Mouse (Mus musculus) thymus, adult 2 months (tissue): ENCODE data around the gene Rpl3l. TPM values are rescaled to one million over a fixed set of nuclear protein-coding genes. Genes with fewer than 3 reads are reported as not detected.
"Not testable (repeated sequence)": the region's sequence is repeated elsewhere in the genome, so short reads cannot be mapped to it uniquely, and the experiment has no call there.

Experiments
- DNase-seq: peaks from one replicate; pipeline ENCODE4 v3.0.0; 2021
- H3K27ac ChIP-seq: fragments of 200-500 bp; 2 replicates; pipeline ENCODE4 v1.5.1; 2012; ENCODE audit warnings: low read length, control low read depth; ENCODE audit not compliant: control insufficient read depth, insufficient read depth
- H3K27me3 ChIP-seq: fragments of 200-500 bp; 2 replicates; pipeline ENCODE4 v1.6.1; 2012; ENCODE audit warnings: mild to moderate bottlenecking, low read length, moderate library complexity, mixed read lengths; ENCODE audit not compliant: control insufficient read depth, insufficient read depth
- H3K36me3 ChIP-seq: fragments of 200-500 bp; 2 replicates; pipeline ENCODE4 v1.6.1; 2012; ENCODE audit warnings: mild to moderate bottlenecking, low read length, moderate library complexity; ENCODE audit not compliant: control insufficient read depth, insufficient read depth
- H3K4me1 ChIP-seq: fragments of 200-500 bp; replicated peaks from 2 replicates; pipeline ENCODE4 v1.6.1; 2012; ENCODE audit warnings: low read length; ENCODE audit not compliant: control insufficient read depth, insufficient read depth
- H3K4me3 ChIP-seq: fragments of 200-500 bp; 2 replicates; pipeline ENCODE4 v1.5.1; 2012; ENCODE audit warnings: mild to moderate bottlenecking, low read length, control low read depth, moderate library complexity; ENCODE audit not compliant: control insufficient read depth, insufficient read depth
- CTCF ChIP-seq: fragments of 200-500 bp; IDR thresholded peaks from 2 replicates; pipeline ENCODE4 v1.5.1; 2012; ENCODE audit warnings: mild to moderate bottlenecking, control low read depth, low read length, moderate library complexity, borderline replicate concordance; ENCODE audit not compliant: control insufficient read depth, poor library complexity, insufficient read depth; ENCODE audit errors: extremely low read depth
- POLR2A ChIP-seq: fragments of 200-500 bp; IDR thresholded peaks from 2 replicates; pipeline ENCODE4 v1.6.1; 2012; ENCODE audit warnings: mild to moderate bottlenecking, low read length, control low read depth, moderate library complexity; ENCODE audit not compliant: control insufficient read depth, poor library complexity, insufficient read depth; ENCODE audit errors: extremely low read depth
- WGBS: fragments of 180-500 bp; shearing (Covaris S2); methylation state at CpG from one replicate; pipeline ENCODE4 v1.1.7; 2018; 5-methylcytosine and 5-hydroxymethylcytosine counted together
- polyA plus RNA-seq: library from polyadenylated mRNA; depleted of rRNA; stranded (reverse); fragments of >200 nt; gene quantifications from 2 replicates; pipeline ENCODE4 v1.2.3, GENCODE M21; 2012

Gene Rpl3l
- polyA plus RNA-seq, 1 experiment, result 7.2 TPM

- TF ChIP-seq POLR2A (peak; percentile 93), CTCF (no peak)
- under 1% methylated on average over 61 of the region's 61 CpGs for WGBS
- H3K4me1 ChIP-seq, result peaks cover 16% of the 10 kb centered on the region
- H3K36me3 ChIP-seq, result peaks cover 14% of the 10 kb centered on the region
- peak overlapping the region; percentile 88 for H3K4me3 ChIP-seq
- peak; percentile 97 for DNase-seq
- H3K27ac ChIP-seq, result 0 out of 2 replicates have a peak overlapping the region, but pooled peaks have one; percentile 3
- H3K27me3 ChIP-seq, result no peaks in the 10 kb centered on the region
These were observed 8.0 kb upstream of the Rpl3l start for GRCm38 (mm10) chr17:24719494-24720222.

DNA sequence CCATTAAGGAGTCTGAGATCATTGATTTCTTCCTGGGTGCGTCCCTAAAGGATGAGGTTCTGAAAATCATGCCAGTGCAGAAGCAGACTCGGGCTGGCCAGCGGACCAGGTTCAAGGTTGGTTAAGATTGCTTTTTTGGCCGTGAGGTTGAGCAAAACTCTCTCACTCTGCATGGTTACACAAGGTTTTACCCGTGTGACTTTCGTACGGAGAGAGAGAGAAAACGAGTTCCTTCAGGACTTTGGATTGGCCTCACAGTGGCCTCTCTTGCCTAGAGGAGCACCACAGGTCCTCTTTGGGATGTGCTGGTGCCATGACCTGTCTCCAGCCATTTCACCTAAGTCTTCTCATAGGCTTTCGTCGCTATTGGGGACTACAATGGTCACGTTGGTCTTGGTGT lies 7.0 kb upstream of the Rpl3l start:
- Histone ChIP-seq H3K36me3 (peaks cover 14% of the 10 kb centered on the region), H3K4me3 (peak overlapping the region; percentile 73), H3K4me1 (peaks cover 16% of the 10 kb centered on the region)
- not testable (repeated sequence) for H3K27ac ChIP-seq, H3K27me3 ChIP-seq, DNase-seq
- 3% methylated on average over 11 of the region's 11 CpGs for WGBS

DNA sequence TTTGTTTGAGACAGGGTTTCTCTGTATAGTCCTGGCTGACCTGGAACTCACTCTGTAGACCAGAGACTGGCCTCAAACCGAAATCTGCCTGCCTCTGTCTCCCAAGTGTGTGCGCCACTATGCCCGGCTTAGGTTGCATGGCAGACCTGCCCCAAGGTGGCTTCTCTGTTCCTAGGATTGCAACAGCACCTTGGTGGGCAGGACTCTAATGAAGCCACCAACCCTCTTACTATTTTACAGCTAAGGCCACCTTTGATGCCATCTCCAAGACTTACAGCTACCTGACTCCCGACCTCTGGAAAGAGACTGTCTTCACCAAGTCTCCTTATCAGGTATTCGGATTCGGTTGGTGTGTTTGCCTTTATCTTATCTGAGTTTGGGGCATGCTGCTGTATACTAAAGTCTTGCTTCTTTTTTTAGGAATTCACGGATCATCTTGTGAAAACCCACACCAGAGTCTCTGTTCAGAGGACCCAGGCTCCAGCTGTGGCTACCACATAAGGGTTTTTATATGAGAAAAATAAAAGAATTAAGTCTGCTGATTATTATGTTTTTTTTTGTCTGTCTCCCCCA lies 6.2 kb upstream of the Rpl3l start:
- not testable (repeated sequence) for H3K4me3 ChIP-seq, H3K27me3 ChIP-seq, H3K27ac ChIP-seq, DNase-seq
- Histone ChIP-seq H3K4me1 (peaks cover 16% of the 10 kb centered on the region), H3K36me3 (peaks cover 14% of the 10 kb centered on the region)
- 80% methylated on average over 7 of the region's 7 CpGs for WGBS

DNA sequence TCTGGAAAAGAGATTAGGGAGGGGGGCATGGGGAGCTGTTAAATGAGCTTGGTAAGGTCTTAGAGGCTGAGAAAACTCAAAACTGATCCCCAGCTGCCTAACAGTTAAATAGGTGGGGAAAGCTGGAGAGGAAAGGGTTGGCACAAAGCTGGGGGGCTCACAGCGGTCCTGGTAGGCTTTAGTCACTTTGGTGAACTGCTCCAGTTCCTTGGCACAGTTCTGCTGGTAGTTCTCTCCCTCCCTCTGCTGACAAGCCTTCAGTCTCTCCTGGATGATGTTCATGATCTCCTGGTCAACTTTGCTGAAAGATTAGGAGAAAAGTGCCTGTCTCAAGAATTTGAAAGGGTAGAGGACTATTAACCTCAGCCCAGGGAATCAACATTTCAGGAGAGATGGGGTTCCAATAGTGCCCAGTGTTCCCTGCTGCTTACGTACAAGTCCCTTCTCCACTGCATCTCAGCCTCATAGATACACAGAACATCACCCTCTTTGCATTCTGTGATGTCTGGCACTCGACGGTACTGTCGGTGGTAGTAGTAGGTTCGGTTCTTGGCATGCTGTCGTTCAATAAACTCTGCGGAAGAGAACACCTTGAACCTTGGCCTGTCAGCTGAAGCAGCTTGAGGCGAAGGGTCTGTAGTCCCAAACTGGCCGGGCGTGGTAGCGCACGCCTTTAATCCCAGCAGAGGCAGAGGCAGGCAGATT lies 5.2 kb upstream of the Rpl3l start:
- no peak overlapping the region for H3K27ac ChIP-seq
- DNase-seq, result no peak
- 80% methylated on average over 13 of the region's 13 CpGs for WGBS

GRCm38 (mm10) chr17:24723122-24723880 lies 4.3 kb upstream of the Rpl3l start:
- 3% methylated on average over 12 of the region's 12 CpGs for WGBS
- DNase-seq, result no peak
- H3K27ac ChIP-seq, result no peak overlapping the region
- TF ChIP-seq CTCF (no peak), POLR2A (no peak)
- H3K4me1 ChIP-seq, result peaks cover 16% of the 10 kb centered on the region
- peak overlapping the region; percentile 73 for H3K4me3 ChIP-seq
- no peaks in the 10 kb centered on the region for H3K27me3 ChIP-seq
- peaks cover 14% of the 10 kb centered on the region for H3K36me3 ChIP-seq

More for the DNA sequence above, 5.2 kb upstream of the Rpl3l start:
- TF ChIP-seq POLR2A (no peak), CTCF (no peak)
- H3K36me3 ChIP-seq, result peaks cover 14% of the 10 kb centered on the region
- H3K4me1 ChIP-seq, result peaks cover 16% of the 10 kb centered on the region
- H3K27me3 ChIP-seq, result no peaks in the 10 kb centered on the region
- H3K4me3 ChIP-seq, result no peak overlapping the region

DNA sequence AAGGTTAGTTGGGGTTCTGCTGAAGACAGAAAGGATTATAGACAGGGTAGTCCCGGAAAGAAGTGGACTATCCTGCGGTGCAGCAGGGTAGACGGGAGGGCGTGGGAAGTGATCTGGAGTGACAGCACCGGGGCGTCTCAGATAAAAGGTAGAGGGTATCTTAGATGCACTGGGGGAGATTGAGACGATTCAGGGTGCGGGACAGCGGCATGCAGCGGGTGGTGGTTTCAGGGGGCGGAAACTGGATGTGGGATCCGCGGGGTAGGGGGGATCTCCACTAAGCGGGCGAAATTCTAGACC lies 3.8 kb upstream of the Rpl3l start:
- no peak for TF ChIP-seq POLR2A
- no peak for TF ChIP-seq CTCF
- WGBS, result under 1% methylated on average over 15 of the region's 15 CpGs

More for the DNA sequence above, 3.8 kb upstream of the Rpl3l start:
- H3K4me1 ChIP-seq, result peaks cover 16% of the 10 kb centered on the region
- DNase-seq, result no peak
- H3K36me3 ChIP-seq, result peaks cover 14% of the 10 kb centered on the region
- H3K4me3 ChIP-seq, result peak overlapping the region; percentile 73
- H3K27ac ChIP-seq, result no peak overlapping the region
- H3K27me3 ChIP-seq, result no peaks in the 10 kb centered on the region
